Mouse (Mus musculus) megakaryocyte-erythroid progenitor cell, adult 5-6 weeks (primary cell): ENCODE measurements at regions not wholly inside any gene's neighbourhood (a gene's known extent, or its start where the extent isn't known, plus 50 kb on each side); places are given as distances from the start of the nearest gene placed in this dataset.

ENCODE experiments used
- ATAC-seq: replicated peaks from 2 replicates; pipeline ENCODE4 v1.8.0; 2016; ENCODE audit warnings: mild to moderate bottlenecking, inconsistent platforms; ENCODE audit not compliant: severe bottlenecking, poor library complexity, low FRiP score, low TSS enrichment

GRCm38 (mm10) chr16:97293273-97293672, 63.3 kb upstream of the Bace2 start:
- peak; percentile 71 for ATAC-seq

- no peak for ATAC-seq
Observed at GRCm38 (mm10) chr16:97297140-97297539, 59.4 kb upstream of the Bace2 start.

- no peak for ATAC-seq
Observed at GRCm38 (mm10) chr16:97304156-97304735, 52.3 kb upstream of the Bace2 start.
